Mouse (Mus musculus) layer of hippocampus, adult 2 months (tissue): ENCODE data around the gene Taf6l. TPM values are rescaled to one million over a fixed set of nuclear protein-coding genes. Genes with fewer than 3 reads are reported as not detected.

Source experiments
- DNase-seq, 2 experiments: peaks; one replicate each; pipeline ENCODE4 v3.0.0; 2022; ENCODE audit warnings: low spot score in 2 of 2
- H3K27ac ChIP-seq: fragments of 200-600 bp; 2 replicates; pipeline ENCODE4 v1.8.1; 2022
- H3K4me3 ChIP-seq: fragments of 200-600 bp; 2 replicates; pipeline ENCODE4 v1.8.1; 2022; ENCODE audit warnings: mild to moderate bottlenecking
- CTCF ChIP-seq: fragments of 200-600 bp; conservative IDR thresholded peaks from 2 replicates; pipeline ENCODE4 v1.8.1; 2022; ENCODE audit warnings: antibody characterized with exemption, mild to moderate bottlenecking, moderate library complexity
- microRNA-seq, 2 experiments: library from miRNA; unstranded; fragments of <30 nt; microRNA quantifications; one replicate each; pipeline ENCODE4 v1.2.0; 2021
- total RNA-seq, 2 experiments: library from RNA; stranded (reverse); gene quantifications; 2 replicates each; pipeline ENCODE4 v1.2.3; 2021

Gene Taf6l
- total RNA-seq, 2 experiments from 2014 or later, result 15.7 to 18.4 TPM

- no peak overlapping the region for H3K27ac ChIP-seq
- TF ChIP-seq CTCF, result no peak
- no peak overlapping the region for H3K4me3 ChIP-seq
- no peak for DNase-seq
Observed at GRCm38 (mm10) chr19:8725081-8725613, 61.1 kb downstream of the Taf6l start.

Small RNA genes lying within 50 kb of the gene (microRNA-seq; reads per million reads assigned to microRNA genes)
- gene Mir6992, result 0 reads per million in 2 experiments

Other genes with a start within 250 kb of the Taf6l start
- gene Slc22a8, start 195.2 kb downstream of the Taf6l start, total RNA-seq, result 1 to 10 TPM; 6.6 to 9.7 TPM
- gene Slc22a6, start 168.4 kb downstream of the Taf6l start, total RNA-seq, result 1 to 10 TPM; 2.2 to 2.8 TPM
- gene Chrm1, start 122.6 kb downstream of the Taf6l start, total RNA-seq, result 100 to 1,000 TPM; 179 to 190 TPM
- gene Slc3a2, start 63.0 kb downstream of the Taf6l start, total RNA-seq, result 100 to 1,000 TPM; 149 to 151 TPM
- gene Wdr74, start 50.6 kb downstream of the Taf6l start, total RNA-seq, result 10 to 100 TPM; 47.4 to 55.0 TPM
- 1 to 10 TPM; 1.5 to 3.4 TPM for gene 1700092M07Rik, start 45.7 kb downstream of the Taf6l start, total RNA-seq
- 10 to 100 TPM; 69.5 to 78.4 TPM for gene Stx5a, start 45.0 kb downstream of the Taf6l start, total RNA-seq
- 100 to 1,000 TPM; 102 to 106 TPM for gene Nxf1, start 29.3 kb downstream of the Taf6l start, total RNA-seq
- 10 to 100 TPM; 75.4 to 82.7 TPM for gene Tmem223, start 15.4 kb downstream of the Taf6l start, total RNA-seq
- 1 to 10 TPM; 7.4 to 7.7 TPM for gene Tmem179b, start 11.9 kb downstream of the Taf6l start, total RNA-seq
- gene Polr2g, start 12.2 kb upstream of the Taf6l start, total RNA-seq, result 100 to 1,000 TPM; 113 to 120 TPM
- gene Zbtb3, start 16.1 kb upstream of the Taf6l start, total RNA-seq, result 1 to 10 TPM; 5.8 to 6.5 TPM
- 10 to 100 TPM; 36.5 to 37.9 TPM for gene Ttc9c, start 32.9 kb upstream of the Taf6l start, total RNA-seq
- 100 to 1,000 TPM; 123 to 127 TPM for gene Hnrnpul2, start 33.6 kb upstream of the Taf6l start, total RNA-seq
- 1 to 10 TPM in 1 of 2 experiments, not detected in 1; 3.4 TPM for gene AC129217.1, start 43.4 kb upstream of the Taf6l start, total RNA-seq
- gene Bscl2, start 51.0 kb upstream of the Taf6l start, total RNA-seq, result 100 to 1,000 TPM; 101 TPM
- gene Gng3, start 52.8 kb upstream of the Taf6l start, total RNA-seq, result 100 to 1,000 TPM; 160 TPM
- under 1 TPM; 0.32 to 0.44 TPM for gene Lrrn4cl, start 64.4 kb upstream of the Taf6l start, total RNA-seq
- gene Ubxn1, start 85.1 kb upstream of the Taf6l start, total RNA-seq, result 100 to 1,000 TPM in 1 of 2 experiments, 10 to 100 TPM in 1; 93.5 to 100 TPM
- gene Uqcc3, start 94.5 kb upstream of the Taf6l start, total RNA-seq, result 10 to 100 TPM; 32.5 to 32.8 TPM
- gene Lbhd1, start 97.3 kb upstream of the Taf6l start, total RNA-seq, result 1 to 10 TPM; 4.8 to 6.6 TPM
- gene Gm49403, start 97.5 kb upstream of the Taf6l start, total RNA-seq, result not detected
- gene 1810009A15Rik, start 102.4 kb upstream of the Taf6l start, total RNA-seq, result 10 to 100 TPM; 25.3 to 30.0 TPM
- 1 to 10 TPM; 2.0 to 2.9 TPM for gene Gm49416, start 102.5 kb upstream of the Taf6l start, total RNA-seq
- gene Ints5, start 106.6 kb upstream of the Taf6l start, total RNA-seq, result 10 to 100 TPM; 24.4 to 25.6 TPM
- gene Ganab, start 111.7 kb upstream of the Taf6l start, total RNA-seq, result 100 to 1,000 TPM; 114 to 118 TPM
- gene B3gat3, start 134.0 kb upstream of the Taf6l start, total RNA-seq, result 100 to 1,000 TPM; 167 to 191 TPM
- 1 to 10 TPM; 4.4 to 5.7 TPM for gene Rom1, start 142.9 kb upstream of the Taf6l start, total RNA-seq
- 10 to 100 TPM; 11.5 to 11.7 TPM for gene Eml3, start 143.1 kb upstream of the Taf6l start, total RNA-seq
- gene Mta2, start 155.5 kb upstream of the Taf6l start, total RNA-seq, result 10 to 100 TPM; 58.0 to 68.7 TPM
- 10 to 100 TPM; 20.7 to 20.8 TPM for gene Tut1, start 167.4 kb upstream of the Taf6l start, total RNA-seq
- 100 to 1,000 TPM; 238 to 242 TPM for gene Eef1g, start 180.6 kb upstream of the Taf6l start, total RNA-seq
- gene Ahnak, start 202.9 kb upstream of the Taf6l start, total RNA-seq, result 10 to 100 TPM; 19.4 to 21.9 TPM